Mouse (Mus musculus) 3T3-L1 (cell line): Measurements from ENCODE around the gene Nxph4.

ENCODE experiments used
- DNase-seq: peaks from one replicate; pipeline ENCODE4 v3.0.0-alpha.2; 2015; ENCODE audit warnings: low read depth, low spot score

The Nxph4 gene

GRCm38 (mm10) chr10:127534036-127534928 lies at the start of gene Nxph4:
TSS of gene Nxph4 (minus strand) at chr10:127534559.
- no peak for DNase-seq

- no peak for DNase-seq
Measured at GRCm38 (mm10) chr10:127583649-127584048, 49.3 kb upstream of the Nxph4 start.

GRCm38 (mm10) chr10:127581291-127581690 lies 46.9 kb upstream of the Nxph4 start:
- no peak for DNase-seq

GRCm38 (mm10) chr10:127577982-127578381 lies 43.6 kb upstream of the Nxph4 start:
- DNase-seq = no peak

- DNase-seq = no peak
Measured at GRCm38 (mm10) chr10:127577156-127577555, 42.8 kb upstream of the Nxph4 start.

- peak; percentile 74 for DNase-seq
Measured at GRCm38 (mm10) chr10:127576381-127576961, 42.1 kb upstream of the Nxph4 start.

- no peak for DNase-seq
Measured at GRCm38 (mm10) chr10:127575741-127576140, 41.4 kb upstream of the Nxph4 start.

GRCm38 (mm10) chr10:127572281-127572680 lies 37.9 kb upstream of the Nxph4 start:
- DNase-seq = no peak

- DNase-seq = no peak
Measured at GRCm38 (mm10) chr10:127570937-127571641, 36.7 kb upstream of the Nxph4 start.

GRCm38 (mm10) chr10:127570384-127570783 lies 36.0 kb upstream of the Nxph4 start:
- DNase-seq = peak; percentile 20

GRCm38 (mm10) chr10:127569450-127569849 lies 35.1 kb upstream of the Nxph4 start:
- peak; percentile 88 for DNase-seq

- no peak for DNase-seq
Measured at GRCm38 (mm10) chr10:127566553-127567326, 32.4 kb upstream of the Nxph4 start.

- DNase-seq = no peak
Measured at GRCm38 (mm10) chr10:127564301-127564700, 29.9 kb upstream of the Nxph4 start.

GRCm38 (mm10) chr10:127563840-127564239 lies 29.5 kb upstream of the Nxph4 start:
- DNase-seq = no peak

- DNase-seq = peak; percentile 56
Measured at GRCm38 (mm10) chr10:127561145-127561544, 26.8 kb upstream of the Nxph4 start.

GRCm38 (mm10) chr10:127557397-127557796 lies 23.0 kb upstream of the Nxph4 start:
- DNase-seq = no peak

GRCm38 (mm10) chr10:127555703-127556102 lies 21.3 kb upstream of the Nxph4 start:
- peak; percentile 57 for DNase-seq

- DNase-seq = no peak
Measured at GRCm38 (mm10) chr10:127549892-127550291, 15.5 kb upstream of the Nxph4 start.

- no peak for DNase-seq
Measured at GRCm38 (mm10) chr10:127548236-127548635, 13.9 kb upstream of the Nxph4 start.

GRCm38 (mm10) chr10:127546505-127546904 lies 12.1 kb upstream of the Nxph4 start:
- DNase-seq = peak; percentile 52

- no peak for DNase-seq
Measured at GRCm38 (mm10) chr10:127544375-127544774, 10.0 kb upstream of the Nxph4 start.

- DNase-seq = peak; percentile 59
Measured at GRCm38 (mm10) chr10:127543916-127544315, 9.6 kb upstream of the Nxph4 start.
